Mouse (Mus musculus): ENCODE results near the gene Rgs3. TPM values are rescaled to one million over a fixed set of nuclear protein-coding genes. Genes with fewer than 3 reads are reported as not detected.

Gene Rgs3
- total and polyA plus RNA-seq, 2 experiments = 9.6 to 13.0 TPM

GRCm38 (mm10) chr4:62685268-62685667 lies 125.6 kb downstream of the Rgs3 start:
- H3K4me3 ChIP-seq (ENCODE audit: insufficient read depth, low read depth, low read length) = no peak overlapping the region
- WGBS = 89% methylated on average over 10 of the region's 10 CpGs
- no peaks in the 10 kb centered on the region for H3K4me1 ChIP-seq (ENCODE audit: control insufficient read depth, insufficient read depth, low read length)

DNA sequence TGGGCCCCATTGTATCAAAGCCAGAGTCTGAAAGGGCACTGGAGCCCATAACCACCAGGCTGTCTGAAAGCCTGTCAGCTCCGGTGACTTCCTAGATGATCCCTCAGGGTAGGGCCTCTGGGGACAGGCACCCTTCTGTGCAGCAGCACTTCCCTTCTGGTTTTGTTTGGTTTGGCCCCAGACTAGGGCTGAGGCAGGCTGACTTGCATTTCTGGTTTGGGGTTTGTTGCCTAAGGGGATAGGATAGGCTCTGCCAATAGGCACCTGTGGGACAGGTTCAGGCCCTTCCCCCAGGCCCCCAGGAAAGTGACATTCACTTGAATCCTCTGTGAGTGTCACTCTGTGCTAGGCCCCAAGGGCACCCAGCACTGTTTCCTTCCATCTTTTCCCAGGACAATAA lies 127.1 kb downstream of the Rgs3 start:
- Histone ChIP-seq H3K27me3 (ENCODE audit: control insufficient read depth, insufficient read depth, low read length) (no peaks in the 10 kb centered on the region), H3K9ac (ENCODE audit: low read depth, low read length) (no peak overlapping the region), H3K27ac (replicated peaks; ENCODE audit: insufficient read depth, low read depth, low read length) (no peak overlapping the region), H3K4me3 (ENCODE audit: insufficient read depth, low read depth, low read length) (no peak overlapping the region), H3K79me2 (ENCODE audit: control insufficient read depth, insufficient read depth, low read length) (no peaks in the 10 kb centered on the region), H3K36me3 (ENCODE audit: control insufficient read depth, insufficient read depth, low read length) (no peaks in the 10 kb centered on the region), H3K4me1 (ENCODE audit: control insufficient read depth, insufficient read depth, low read length) (no peaks in the 10 kb centered on the region)
- 78% methylated on average over 1 of the region's 1 CpGs for WGBS
- no peak for DNase-seq (ENCODE audit: extremely low read depth, low read depth, low spot score)
- TF ChIP-seq CTCF (IDR thresholded peaks at IDR 0.05; ENCODE audit: low read depth, low read length) (no peak), POLR2A (IDR thresholded peaks at IDR 0.05; ENCODE audit: extremely low read depth, insufficient read depth, low read length) (no peak)

More at GRCm38 (mm10) chr4:62685268-62685667, 125.6 kb downstream of the Rgs3 start:
- no peaks in the 10 kb centered on the region for H3K79me2 ChIP-seq (ENCODE audit: control insufficient read depth, insufficient read depth, low read length)
- H3K27me3 ChIP-seq (ENCODE audit: control insufficient read depth, insufficient read depth, low read length) = no peaks in the 10 kb centered on the region
- H3K27ac ChIP-seq (replicated peaks; ENCODE audit: insufficient read depth, low read depth, low read length) = no peak overlapping the region
- no peak for DNase-seq (ENCODE audit: extremely low read depth, low read depth, low spot score)
- no peak overlapping the region for H3K9ac ChIP-seq (ENCODE audit: low read depth, low read length)
- TF ChIP-seq POLR2A (IDR thresholded peaks at IDR 0.05; ENCODE audit: extremely low read depth, insufficient read depth, low read length) (no peak), CTCF (IDR thresholded peaks at IDR 0.05; ENCODE audit: low read depth, low read length) (no peak)
- H3K36me3 ChIP-seq (ENCODE audit: control insufficient read depth, insufficient read depth, low read length) = no peaks in the 10 kb centered on the region

GRCm38 (mm10) chr4:62688142-62688541 lies 128.5 kb downstream of the Rgs3 start:
- Histone ChIP-seq H3K4me1 (ENCODE audit: control insufficient read depth, insufficient read depth, low read length) (no peaks in the 10 kb centered on the region), H3K79me2 (ENCODE audit: control insufficient read depth, insufficient read depth, low read length) (no peaks in the 10 kb centered on the region), H3K27me3 (ENCODE audit: control insufficient read depth, insufficient read depth, low read length) (no peaks in the 10 kb centered on the region), H3K9ac (ENCODE audit: low read depth, low read length) (no peak overlapping the region), H3K27ac (replicated peaks; ENCODE audit: insufficient read depth, low read depth, low read length) (no peak overlapping the region), H3K36me3 (ENCODE audit: control insufficient read depth, insufficient read depth, low read length) (no peaks in the 10 kb centered on the region), H3K4me3 (ENCODE audit: insufficient read depth, low read depth, low read length) (no peak overlapping the region)
- TF ChIP-seq CTCF (IDR thresholded peaks at IDR 0.05; ENCODE audit: low read depth, low read length) (no peak), POLR2A (IDR thresholded peaks at IDR 0.05; ENCODE audit: extremely low read depth, insufficient read depth, low read length) (no peak)
- 82% methylated on average over 5 of the region's 5 CpGs for WGBS
- no peak for DNase-seq (ENCODE audit: extremely low read depth, low read depth, low spot score)

- H3K9ac ChIP-seq (ENCODE audit: low read depth, low read length) = no peak overlapping the region
- no peaks in the 10 kb centered on the region for H3K36me3 ChIP-seq (ENCODE audit: control insufficient read depth, insufficient read depth, low read length)
- no peaks in the 10 kb centered on the region for H3K79me2 ChIP-seq (ENCODE audit: control insufficient read depth, insufficient read depth, low read length)
- H3K27ac ChIP-seq (replicated peaks; ENCODE audit: insufficient read depth, low read depth, low read length) = no peak overlapping the region
- H3K27me3 ChIP-seq (ENCODE audit: control insufficient read depth, insufficient read depth, low read length) = no peaks in the 10 kb centered on the region
- H3K4me3 ChIP-seq (ENCODE audit: insufficient read depth, low read depth, low read length) = no peak overlapping the region
- WGBS = 80% methylated on average over 4 of the region's 4 CpGs
- no peak for TF ChIP-seq POLR2A (IDR thresholded peaks at IDR 0.05; ENCODE audit: extremely low read depth, insufficient read depth, low read length)
- TF ChIP-seq CTCF (IDR thresholded peaks at IDR 0.05; ENCODE audit: low read depth, low read length) = no peak
- H3K4me1 ChIP-seq (ENCODE audit: control insufficient read depth, insufficient read depth, low read length) = peaks cover 3% of the 10 kb centered on the region; the same call in 1 of the 2 replicates
- DNase-seq (ENCODE audit: extremely low read depth, low read depth, low spot score) = no peak
Observed at GRCm38 (mm10) chr4:62690997-62691396, 131.3 kb downstream of the Rgs3 start.

DNA sequence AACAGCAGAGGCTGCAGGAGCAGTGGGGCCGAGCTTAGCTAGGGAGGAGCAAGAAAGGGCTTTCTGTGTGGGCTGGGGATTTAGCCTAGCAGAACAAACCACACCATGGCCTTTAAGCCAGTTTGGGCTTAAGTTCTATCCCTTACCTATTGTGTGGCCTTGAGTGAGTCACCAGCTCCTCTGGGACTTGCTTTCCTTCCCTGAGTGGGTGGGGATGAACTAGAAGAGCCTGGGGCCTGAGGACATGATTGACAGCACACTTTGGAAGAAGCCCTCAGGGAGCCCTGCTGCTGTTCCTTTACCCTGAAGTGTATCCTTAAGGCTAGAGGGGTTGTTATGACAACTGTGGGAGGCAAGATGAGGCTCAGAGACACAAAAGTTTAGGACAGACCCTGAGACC lies 132.0 kb downstream of the Rgs3 start:
- H3K4me1 ChIP-seq (ENCODE audit: control insufficient read depth, insufficient read depth, low read length) = peaks cover 5% of the 10 kb centered on the region; the same call in 1 of the 2 replicates
- H3K27ac ChIP-seq (replicated peaks; ENCODE audit: insufficient read depth, low read depth, low read length) = no peak overlapping the region
- no peaks in the 10 kb centered on the region for H3K27me3 ChIP-seq (ENCODE audit: control insufficient read depth, insufficient read depth, low read length)
- WGBS = 78% methylated on average over 1 of the region's 1 CpGs
- H3K36me3 ChIP-seq (ENCODE audit: control insufficient read depth, insufficient read depth, low read length) = no peaks in the 10 kb centered on the region
- no peaks in the 10 kb centered on the region for H3K79me2 ChIP-seq (ENCODE audit: control insufficient read depth, insufficient read depth, low read length)
- no peak for TF ChIP-seq CTCF (IDR thresholded peaks at IDR 0.05; ENCODE audit: low read depth, low read length)
- no peak for TF ChIP-seq POLR2A (IDR thresholded peaks at IDR 0.05; ENCODE audit: extremely low read depth, insufficient read depth, low read length)
- no peak for DNase-seq (ENCODE audit: extremely low read depth, low read depth, low spot score)
- H3K9ac ChIP-seq (ENCODE audit: low read depth, low read length) = no peak overlapping the region
- no peak overlapping the region for H3K4me3 ChIP-seq (ENCODE audit: insufficient read depth, low read depth, low read length)

DNA sequence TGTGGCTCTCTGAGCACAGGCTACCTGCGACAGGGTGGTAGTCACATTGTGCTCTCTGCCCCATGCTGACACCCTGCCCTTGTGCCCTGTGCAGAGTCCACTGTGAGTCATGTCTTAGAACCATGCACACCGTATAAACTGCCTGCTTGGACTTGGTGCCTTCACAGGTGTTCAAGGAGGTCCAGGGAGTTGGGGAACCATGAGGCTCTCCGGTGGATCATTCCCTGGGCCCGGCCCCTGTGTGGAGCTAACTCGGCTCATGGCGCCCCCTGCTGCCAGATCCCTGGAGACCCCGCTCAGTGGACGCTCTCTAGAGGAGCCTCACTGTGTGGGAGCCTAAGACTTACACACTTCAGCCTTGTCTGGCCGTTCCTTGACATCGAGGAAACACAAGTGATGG lies 134.2 kb downstream of the Rgs3 start:
- TF ChIP-seq CTCF (IDR thresholded peaks at IDR 0.05; ENCODE audit: low read depth, low read length) = peak; percentile 52
- TF ChIP-seq POLR2A (IDR thresholded peaks at IDR 0.05; ENCODE audit: extremely low read depth, insufficient read depth, low read length) = no peak
- H3K79me2 ChIP-seq (ENCODE audit: control insufficient read depth, insufficient read depth, low read length) = no peaks in the 10 kb centered on the region
- no peaks in the 10 kb centered on the region for H3K36me3 ChIP-seq (ENCODE audit: control insufficient read depth, insufficient read depth, low read length)
- H3K4me1 ChIP-seq (ENCODE audit: control insufficient read depth, insufficient read depth, low read length) = peaks cover 5% of the 10 kb centered on the region; the same call in 1 of the 2 replicates
- H3K27ac ChIP-seq (replicated peaks; ENCODE audit: insufficient read depth, low read depth, low read length) = no peak overlapping the region
- WGBS = 46% methylated on average over 10 of the region's 10 CpGs
- H3K4me3 ChIP-seq (ENCODE audit: insufficient read depth, low read depth, low read length) = no peak overlapping the region
- no peaks in the 10 kb centered on the region for H3K27me3 ChIP-seq (ENCODE audit: control insufficient read depth, insufficient read depth, low read length)
- H3K9ac ChIP-seq (ENCODE audit: low read depth, low read length) = no peak overlapping the region
- DNase-seq (ENCODE audit: extremely low read depth, low read depth, low spot score) = peak; percentile 56
